Mouse (Mus musculus) testis, adult 2 months (tissue): ENCODE measurements around the gene Lrp1.

ENCODE experiments used
- CTCF ChIP-seq: fragments of 200-500 bp; IDR thresholded peaks from 2 replicates; pipeline ENCODE4 v1.5.1; 2012; ENCODE audit warnings: low read depth, mild to moderate bottlenecking, inconsistent platforms, low read length, moderate library complexity; ENCODE audit not compliant: control insufficient read depth, insufficient read depth, insufficient replicate concordance
- POLR2A ChIP-seq: fragments of 200-500 bp; IDR thresholded peaks from 2 replicates; pipeline ENCODE4 v1.6.1; 2012; ENCODE audit warnings: low read depth, mild to moderate bottlenecking, inconsistent platforms, low read length, moderate library complexity; ENCODE audit not compliant: control insufficient read depth

GRCm38 (mm10) chr10:127662666-127663253 is 41.8 kb upstream of the Lrp1 start:
- TF ChIP-seq CTCF, result no peak
- TF ChIP-seq POLR2A, result no peak
